Mouse (Mus musculus) heart, embryonic 14.5 days (tissue): ENCODE measurements at regions not wholly inside any gene's neighbourhood (a gene's known extent, or its start where the extent isn't known, plus 50 kb on each side); places are given as distances from the start of the nearest gene placed in this dataset.

Source experiments
- ATAC-seq: fragments of 200-750 bp; cut with Nextera tagmentation; 2 replicates; pipeline ENCODE4 v1.8.0; 2017; ENCODE audit warnings: low read depth, moderate TSS enrichment; ENCODE audit not compliant: insufficient number of reproducible peaks, insufficient read depth, low FRiP score
- H3K27ac ChIP-seq, 2 experiments: fragments of 200-500 bp in 1 of 2; fragments of 300-500 bp in 1 of 2; sonication (generic) in 1 of 2; replicated peaks in 1 of 2; 2 replicates each; pipeline ENCODE4 v1.5.1; 2012 to 2014; ENCODE audit warnings: low read depth in 2 of 2, low read length in 2 of 2, control low read depth in 1 of 2, mild to moderate bottlenecking in 1 of 2, mixed read lengths in 1 of 2; ENCODE audit not compliant: control insufficient read depth in 1 of 2, insufficient read depth in 1 of 2
- H3K27me3 ChIP-seq: fragments of 300-500 bp; sonication (generic); 2 replicates; pipeline ENCODE4 v1.6.1; 2014; ENCODE audit warnings: mild to moderate bottlenecking, low read length, control low read depth; ENCODE audit not compliant: control insufficient read depth, insufficient read depth
- H3K36me3 ChIP-seq: fragments of 300-500 bp; sonication (generic); 2 replicates; pipeline ENCODE4 v1.6.1; 2014; ENCODE audit warnings: mild to moderate bottlenecking, control low read depth, low read length, mixed read lengths; ENCODE audit not compliant: control insufficient read depth, insufficient read depth
- H3K4me1 ChIP-seq, 2 experiments: fragments of 200-500 bp in 1 of 2; fragments of 300-500 bp in 1 of 2; sonication (generic) in 1 of 2; 2 replicates each; pipeline ENCODE4 v1.6.1; 2012 to 2014; ENCODE audit warnings: low read length in 2 of 2, control low read depth in 1 of 2, mixed read lengths in 1 of 2; ENCODE audit not compliant: control insufficient read depth in 2 of 2, insufficient read depth in 2 of 2
- H3K4me2 ChIP-seq: fragments of 300-500 bp; sonication (generic); 2 replicates; pipeline ENCODE4 v1.6.1; 2014; ENCODE audit warnings: mild to moderate bottlenecking, low read length
- H3K4me3 ChIP-seq, 2 experiments: fragments of 200-500 bp in 1 of 2; fragments of 300-500 bp in 1 of 2; sonication (generic) in 1 of 2; 2 replicates each; pipeline ENCODE4 v1.5.1; 2012 to 2014; ENCODE audit warnings: low read length in 2 of 2, mild to moderate bottlenecking in 2 of 2, control low read depth in 1 of 2, low read depth in 1 of 2, moderate library complexity in 1 of 2; ENCODE audit not compliant: control insufficient read depth in 1 of 2, insufficient read depth in 1 of 2
- H3K9ac ChIP-seq: fragments of 300-500 bp; sonication (generic); 2 replicates; pipeline ENCODE4 v1.6.1; 2014; ENCODE audit warnings: mild to moderate bottlenecking, low read length
- H3K9me3 ChIP-seq: fragments of 300-500 bp; sonication (generic); 2 replicates; pipeline ENCODE4 v1.6.1; 2016; ENCODE audit warnings: low read length, control low read depth; ENCODE audit not compliant: control insufficient read depth
- WGBS: fragments of 180-500 bp; shearing (Covaris S2); extraction: QIAGEN DNeasy Blood & Tissue Kit; methylation state at CpG from one replicate; pipeline ENCODE4 v1.1.7; 2014; 5-methylcytosine and 5-hydroxymethylcytosine counted together

GRCm38 (mm10) chr13:107308404-107308803, 286.5 kb upstream of the Kif2a start:
- H3K4me3 ChIP-seq = no peak overlapping the region
- H3K9me3 ChIP-seq = no peaks in the 10 kb centered on the region
- no peak for ATAC-seq
- no peak overlapping the region for H3K9ac ChIP-seq
- no peak overlapping the region for H3K27ac ChIP-seq
- no peaks in the 10 kb centered on the region for H3K27me3 ChIP-seq
- no peaks in the 10 kb centered on the region for H3K36me3 ChIP-seq
- H3K4me1 ChIP-seq = peaks cover 2 to 9% of the 10 kb centered on the region in 2 experiments; a peak in 2 of 4 replicates
- H3K4me2 ChIP-seq = no peak overlapping the region
- WGBS = 82% methylated on average over 2 of the region's 2 CpGs

DNA sequence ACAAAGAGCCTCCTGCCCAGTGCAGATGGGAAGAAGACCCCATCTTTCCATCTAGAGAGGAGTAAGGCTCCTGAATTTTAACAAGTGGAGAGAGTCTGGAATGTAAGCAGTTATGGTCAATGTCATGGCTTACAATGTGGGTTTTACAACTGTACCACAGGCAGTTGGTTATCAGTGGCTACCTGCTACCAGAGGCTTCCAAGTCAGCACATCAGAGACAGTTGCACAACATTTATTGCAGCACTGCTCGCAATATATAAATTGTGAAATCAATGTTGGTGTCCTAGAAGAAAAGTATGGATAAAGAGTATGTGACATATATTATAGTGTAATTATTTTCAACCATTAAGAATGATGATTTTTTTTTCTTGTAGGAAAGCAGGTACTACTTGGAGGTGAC, 285.0 kb upstream of the Kif2a start:
- Histone ChIP-seq H3K36me3 (no peaks in the 10 kb centered on the region), H3K27me3 (no peaks in the 10 kb centered on the region), H3K27ac (no peak overlapping the region), H3K9ac (no peak overlapping the region), H3K9me3 (no peaks in the 10 kb centered on the region), H3K4me3 (no peak overlapping the region), H3K4me1 (peaks cover 3 to 15% of the 10 kb centered on the region in 2 experiments; a peak in 3 of 4 replicates), H3K4me2 (no peak overlapping the region)
- 90% methylated on average over 1 of the region's 1 CpGs for WGBS
- no peak for ATAC-seq

GRCm38 (mm10) chr13:107306232-107306631, 284.3 kb upstream of the Kif2a start:
- H3K27ac ChIP-seq = no peak overlapping the region
- H3K9ac ChIP-seq = no peak overlapping the region
- WGBS = 74% methylated on average over 1 of the region's 1 CpGs
- H3K4me2 ChIP-seq = no peak overlapping the region
- peaks cover 5 to 15% of the 10 kb centered on the region in 2 experiments; a peak in 3 of 4 replicates for H3K4me1 ChIP-seq
- no peaks in the 10 kb centered on the region for H3K27me3 ChIP-seq
- H3K9me3 ChIP-seq = no peaks in the 10 kb centered on the region
- no peak for ATAC-seq
- no peaks in the 10 kb centered on the region for H3K36me3 ChIP-seq
- no peak overlapping the region for H3K4me3 ChIP-seq

- H3K4me2 ChIP-seq = no peak overlapping the region
- no peaks in the 10 kb centered on the region for H3K36me3 ChIP-seq
- no peaks in the 10 kb centered on the region for H3K9me3 ChIP-seq
- H3K4me3 ChIP-seq = no peak overlapping the region
- peaks cover 5 to 15% of the 10 kb centered on the region in 2 experiments; a peak in 3 of 4 replicates for H3K4me1 ChIP-seq
- H3K27ac ChIP-seq = no peak overlapping the region
- ATAC-seq = no peak
- no peak overlapping the region for H3K9ac ChIP-seq
- 51% methylated on average over 1 of the region's 1 CpGs for WGBS
- H3K27me3 ChIP-seq = no peaks in the 10 kb centered on the region
Measured at GRCm38 (mm10) chr13:107305738-107306137, 283.8 kb upstream of the Kif2a start.

- Histone ChIP-seq H3K4me2 (no peak overlapping the region), H3K4me1 (peaks cover 5 to 22% of the 10 kb centered on the region in 2 experiments; a peak in 3 of 4 replicates), H3K9me3 (no peaks in the 10 kb centered on the region), H3K27me3 (no peaks in the 10 kb centered on the region), H3K27ac (no peak overlapping the region), H3K9ac (no peak overlapping the region), H3K4me3 (no peak overlapping the region), H3K36me3 (no peaks in the 10 kb centered on the region)
- no peak for ATAC-seq
- WGBS = 36% methylated on average over 7 of the region's 7 CpGs
Measured at GRCm38 (mm10) chr13:107303878-107304277, 282.0 kb upstream of the Kif2a start.

DNA sequence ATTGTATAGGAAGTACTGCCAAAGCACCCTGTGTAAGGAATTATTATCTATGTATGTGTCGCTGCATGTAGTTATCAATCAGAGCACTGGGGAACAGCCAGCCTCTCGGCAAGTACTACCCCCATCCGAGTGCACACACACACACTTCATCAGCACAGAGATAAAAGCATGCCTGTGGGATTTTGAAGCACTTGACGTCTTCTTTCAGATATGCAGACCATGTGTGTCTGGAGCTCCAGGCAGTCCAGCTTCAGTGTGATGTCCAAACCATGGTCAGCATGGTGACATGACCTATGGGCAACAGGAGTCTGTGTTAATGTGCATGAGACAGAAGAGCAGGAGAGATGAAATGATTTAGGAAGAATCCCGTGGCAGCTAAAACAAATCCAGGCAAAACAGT, 281.4 kb upstream of the Kif2a start:
- Histone ChIP-seq H3K4me3 (no peak overlapping the region), H3K27ac (no peak overlapping the region), H3K9ac (no peak overlapping the region), H3K36me3 (no peaks in the 10 kb centered on the region), H3K27me3 (no peaks in the 10 kb centered on the region), H3K4me1 (peaks cover 5 to 22% of the 10 kb centered on the region in 2 experiments; a peak in 3 of 4 replicates), H3K4me2 (no peak overlapping the region), H3K9me3 (no peaks in the 10 kb centered on the region)
- ATAC-seq = no peak
- WGBS = 9% methylated on average over 5 of the region's 5 CpGs

DNA sequence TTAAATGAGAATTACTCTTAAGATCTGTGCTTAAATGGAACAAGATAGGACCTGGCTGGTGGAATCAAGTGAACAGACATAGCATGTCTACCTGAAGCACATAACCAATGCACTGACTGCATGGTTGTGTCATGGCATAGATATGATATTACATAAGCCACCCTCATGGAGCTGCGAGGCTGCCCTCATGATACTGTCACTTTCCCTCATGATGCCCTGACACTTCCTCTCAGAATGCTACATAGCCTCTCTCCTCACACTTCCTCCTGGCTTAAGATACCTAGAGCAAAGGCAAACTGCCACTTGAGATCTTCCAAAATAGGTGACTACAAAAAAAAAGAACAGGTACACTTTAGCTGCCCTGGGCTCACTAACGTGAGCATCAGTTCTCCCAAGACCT, 278.9 kb upstream of the Kif2a start:
- WGBS = 53% methylated on average over 2 of the region's 2 CpGs

DNA sequence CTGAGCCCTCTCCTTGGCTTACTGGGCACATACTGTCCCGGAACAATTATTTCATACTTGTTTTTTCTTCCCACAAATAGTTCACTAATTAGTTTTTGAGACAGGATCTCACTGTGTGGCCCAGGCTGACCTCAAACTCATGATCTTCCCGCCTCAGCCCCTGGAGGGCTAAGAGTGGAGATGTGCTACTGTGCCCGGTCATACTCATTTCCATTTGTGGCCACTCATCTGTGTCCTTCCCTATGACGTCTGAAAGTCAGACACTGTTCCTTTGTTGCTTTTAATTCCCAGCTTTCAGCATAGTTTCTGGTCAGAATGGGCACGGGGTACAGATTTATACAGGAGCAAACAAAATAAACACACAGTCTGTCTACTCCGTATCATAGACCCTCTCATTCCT, 242.7 kb upstream of the Kif2a start:
- ATAC-seq = no peak
- Histone ChIP-seq H3K4me2 (no peak overlapping the region), H3K9me3 (no peaks in the 10 kb centered on the region), H3K9ac (no peak overlapping the region), H3K36me3 (no peaks in the 10 kb centered on the region), H3K4me3 (no peak overlapping the region), H3K27me3 (no peaks in the 10 kb centered on the region), H3K27ac (no peak overlapping the region), H3K4me1 (no peaks in the 10 kb centered on the region)
- WGBS = 77% methylated on average over 6 of the region's 6 CpGs

More for the DNA sequence above, 278.9 kb upstream of the Kif2a start:
- Histone ChIP-seq H3K4me1 (peaks cover 5 to 22% of the 10 kb centered on the region in 2 experiments; a peak in 3 of 4 replicates), H3K4me2 (no peak overlapping the region), H3K9me3 (no peaks in the 10 kb centered on the region), H3K27ac (no peak overlapping the region), H3K36me3 (no peaks in the 10 kb centered on the region), H3K4me3 (no peak overlapping the region), H3K9ac (no peak overlapping the region), H3K27me3 (no peaks in the 10 kb centered on the region)
- ATAC-seq = no peak
